Comparison of ENCODE assay signal across 26 mouse cellular contexts in the genomic region with DNA sequence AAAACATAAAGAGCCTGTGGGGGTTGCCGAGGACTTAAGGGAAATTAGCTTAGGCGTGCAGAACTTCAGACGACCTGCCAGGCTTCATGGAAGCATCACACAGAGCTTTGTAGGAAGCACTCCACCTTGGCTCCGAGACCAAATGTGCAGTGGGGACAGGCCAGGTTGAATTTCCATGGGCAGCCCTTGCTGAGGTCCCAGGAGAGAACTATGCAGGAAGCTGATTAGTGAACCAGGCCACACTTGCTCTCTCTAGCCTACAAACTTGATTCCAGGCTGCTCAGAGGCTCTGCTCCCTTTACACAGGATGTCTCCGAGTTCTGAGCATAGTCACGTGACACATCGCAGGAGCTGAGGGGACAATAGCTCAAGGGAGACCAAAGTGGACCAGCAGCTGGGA.
DNase-seq lines count a peak whose midpoint lies in the region; ATAC-seq and TF ChIP-seq lines count a peak whose summit lies in the region.
"Had no signal": no experiment of that assay in that cellular context is flagged by ENCODE, and none has a peak within 500 bp of the region (broad histone marks: within the 10 kb centered on the region; RNA-seq: fewer than 3 reads in every experiment).

No protein-coding gene starts in this region.

- H3K4me1 ChIP-seq in embryonic facial prominence, embryonic 14.5 days (ENCODE audit: control insufficient read depth, insufficient read depth, low read length), result no peaks in the 10 kb centered on the region
- H3K4me1 ChIP-seq in embryonic facial prominence, embryonic 10.5 days, result peaks cover 9% of the 10 kb centered on the region
- peaks cover 5% of the 10 kb centered on the region; the same call in 1 of the 2 replicates for H3K4me1 ChIP-seq in limb, embryonic 10.5 days
- H3K4me1 ChIP-seq in midbrain, embryonic 11.5 days (ENCODE audit: control insufficient read depth, insufficient read depth, low read length), result no peaks in the 10 kb centered on the region
- H3K4me1 ChIP-seq: forebrain, embryonic 12.5 days; heart, embryonic 12.5 days; limb, embryonic 15.5 days; midbrain, embryonic 13.5 days had no signal

- H3K79me3 ChIP-seq in C2C12 (ENCODE audit: low read depth), result no peaks in the 10 kb centered on the region

- DNase-seq in cerebellum, adult 11-12 months, result peak; percentile 39
- no peak for DNase-seq in cerebellum, postnatal 36 days
- peak; percentile 5 for DNase-seq in embryonic facial prominence, embryonic 14.5 days (ENCODE audit: low spot score)
- DNase-seq in embryonic facial prominence, embryonic 10.5 days (ENCODE audit: low spot score), result no peak
- DNase-seq in limb, embryonic 10.5 days (ENCODE audit: low spot score), result no peak
- no peak for DNase-seq in thymus, postnatal 25 days
- DNase-seq in midbrain, embryonic 11.5 days (ENCODE audit: low spot score, missing footprints), result no peak
- DNase-seq: adrenal gland, adult 2 months; cerebellum, adult 9-10 months; gastrocnemius, adult 2 months; heart, postnatal 10 days; kidney, adult 9 months; kidney, postnatal 25 days; lung, embryonic 14.5 days; right cerebral cortex, postnatal 4 days; thymus, adult 18-20 months; thymus, postnatal 4 days had no signal

- no peaks in the 10 kb centered on the region for H3K27me3 ChIP-seq in embryonic facial prominence, embryonic 14.5 days (replicated peaks; ENCODE audit: control insufficient read depth, insufficient read depth, low read length)
- H3K27me3 ChIP-seq in embryonic facial prominence, embryonic 10.5 days (replicated peaks; ENCODE audit: low read depth, poor library complexity, severe bottlenecking), result no peaks in the 10 kb centered on the region
- no peaks in the 10 kb centered on the region for H3K27me3 ChIP-seq in C2C12 (ENCODE audit: control insufficient read depth, insufficient read depth, insufficient read length)
- H3K27me3 ChIP-seq in limb, embryonic 10.5 days (ENCODE audit: low read depth, poor library complexity, severe bottlenecking), result no peaks in the 10 kb centered on the region
- no peaks in the 10 kb centered on the region for H3K27me3 ChIP-seq in midbrain, embryonic 11.5 days (ENCODE audit: control insufficient read depth, insufficient read depth, low read length)
- H3K27me3 ChIP-seq: forebrain, embryonic 12.5 days; heart, embryonic 12.5 days; limb, embryonic 15.5 days; midbrain, embryonic 13.5 days had no signal

- H3ac ChIP-seq in C2C12 (ENCODE audit: control insufficient read depth, insufficient read length, low read depth), result no peak overlapping the region

- 45% methylated on average over 7 of the region's 7 CpGs for WGBS in embryonic facial prominence, embryonic 14.5 days
- 68% methylated on average over 7 of the region's 7 CpGs for WGBS in embryonic facial prominence, embryonic 10.5 days
- WGBS in limb, embryonic 10.5 days, result 76% methylated on average over 7 of the region's 7 CpGs
- 78% methylated on average over 7 of the region's 7 CpGs for WGBS in midbrain, embryonic 11.5 days

- H3K4me2 ChIP-seq in embryonic facial prominence, embryonic 14.5 days (ENCODE audit: low read depth, low read length), result no peak overlapping the region
- H3K4me2 ChIP-seq in midbrain, embryonic 11.5 days, result no peak overlapping the region
- H3K4me2 ChIP-seq: forebrain, embryonic 12.5 days; heart, embryonic 12.5 days; limb, embryonic 15.5 days; lung, embryonic 14.5 days; midbrain, embryonic 13.5 days had no signal

- ATAC-seq in embryonic facial prominence, embryonic 14.5 days (ENCODE audit: low read depth), result no peak
- no peak for ATAC-seq in midbrain, embryonic 11.5 days (ENCODE audit: low FRiP score)
- ATAC-seq: hindbrain, postnatal 0 days; intestine, embryonic 16.5 days; midbrain, embryonic 13.5 days had no signal

- no peak overlapping the region for H3K9ac ChIP-seq in embryonic facial prominence, embryonic 14.5 days (ENCODE audit: low read depth, low read length)
- H3K9ac ChIP-seq in midbrain, embryonic 11.5 days (ENCODE audit: low read length), result no peak overlapping the region
- H3K9ac ChIP-seq: forebrain, embryonic 12.5 days; heart, embryonic 12.5 days; limb, embryonic 15.5 days; liver, embryonic 14.5 days; lung, embryonic 14.5 days; midbrain, embryonic 13.5 days had no signal

- TF ChIP-seq CTCF in C2C12 (IDR thresholded peaks at IDR 0.05; ENCODE audit: control insufficient read depth, insufficient read depth, insufficient read length), result no peak

- H3K36me3 ChIP-seq in embryonic facial prominence, embryonic 14.5 days (ENCODE audit: control insufficient read depth, insufficient read depth, low read length), result no peaks in the 10 kb centered on the region
- H3K36me3 ChIP-seq in embryonic facial prominence, embryonic 10.5 days (replicated peaks), result no peaks in the 10 kb centered on the region
- no peaks in the 10 kb centered on the region for H3K36me3 ChIP-seq in C2C12 (ENCODE audit: control insufficient read depth, insufficient read depth)
- H3K36me3 ChIP-seq in limb, embryonic 10.5 days, result no peaks in the 10 kb centered on the region
- H3K36me3 ChIP-seq in midbrain, embryonic 11.5 days (ENCODE audit: control insufficient read depth, insufficient read depth, low read length), result no peaks in the 10 kb centered on the region
- H3K36me3 ChIP-seq: forebrain, embryonic 12.5 days; heart, embryonic 12.5 days; hindbrain, embryonic 10.5 days; limb, embryonic 15.5 days; midbrain, embryonic 13.5 days had no signal

- no peak overlapping the region for H3K27ac ChIP-seq in embryonic facial prominence, embryonic 14.5 days (replicated peaks; ENCODE audit: low read depth, low read length)
- no peak overlapping the region for H3K27ac ChIP-seq in embryonic facial prominence, embryonic 10.5 days (replicated peaks)
- H3K27ac ChIP-seq in limb, embryonic 10.5 days, result 0 out of 2 replicates have a peak overlapping the region, but pooled peaks have one; percentile 36
- no peak overlapping the region for H3K27ac ChIP-seq in midbrain, embryonic 11.5 days (ENCODE audit: low read depth, low read length)
- H3K27ac ChIP-seq: forebrain, embryonic 12.5 days; gastrocnemius, adult 2 months; hindbrain, embryonic 10.5 days; hindbrain, postnatal 0 days; limb, embryonic 15.5 days; liver, embryonic 14.5 days; midbrain, embryonic 13.5 days had no signal

- no peak overlapping the region for H3K4me3 ChIP-seq in embryonic facial prominence, embryonic 14.5 days (ENCODE audit: low read depth, low read length)
- no peak overlapping the region for H3K4me3 ChIP-seq in embryonic facial prominence, embryonic 10.5 days
- H3K4me3 ChIP-seq in C2C12 (ENCODE audit: insufficient read depth, poor library complexity, severe bottlenecking), result no peak overlapping the region
- H3K4me3 ChIP-seq in limb, embryonic 10.5 days, result no peak overlapping the region
- no peak overlapping the region for H3K4me3 ChIP-seq in midbrain, embryonic 11.5 days (ENCODE audit: low read depth, low read length)
- H3K4me3 ChIP-seq: forebrain, embryonic 12.5 days; gastrocnemius, adult 2 months; heart, embryonic 12.5 days; hindbrain, embryonic 10.5 days; limb, embryonic 15.5 days; midbrain, embryonic 13.5 days had no signal

- H3K9me3 ChIP-seq in embryonic facial prominence, embryonic 14.5 days (ENCODE audit: control insufficient read depth, low read length), result peaks cover 3% of the 10 kb centered on the region; the same call in 1 of the 2 replicates
- peaks cover 6% of the 10 kb centered on the region; the same call in 1 of the 2 replicates for H3K9me3 ChIP-seq in embryonic facial prominence, embryonic 10.5 days
- no peaks in the 10 kb centered on the region for H3K9me3 ChIP-seq in limb, embryonic 10.5 days (replicated peaks)
- no peaks in the 10 kb centered on the region for H3K9me3 ChIP-seq in midbrain, embryonic 11.5 days (ENCODE audit: control insufficient read depth, low read length)
- H3K9me3 ChIP-seq: forebrain, embryonic 12.5 days; limb, embryonic 15.5 days; midbrain, embryonic 13.5 days had no signal

- H3K79me2 ChIP-seq in C2C12 (ENCODE audit: control insufficient read depth, insufficient read depth), result no peaks in the 10 kb centered on the region

TF ChIP-seq in C2C12, 6 proteins besides CTCF, POLR2A, EP300 and RAD21:
- no peak for TF ChIP-seq MYOG (IDR thresholded peaks at IDR 0.05; ENCODE audit: control insufficient read depth, extremely low read depth, insufficient read length)
- no peak for TF ChIP-seq MYOD1 (IDR thresholded peaks at IDR 0.05; ENCODE audit: control insufficient read depth, insufficient read length, low read depth)
- peak; percentile 20 for TF ChIP-seq USF1 (IDR thresholded peaks at IDR 0.05; ENCODE audit: low read depth)
- TF ChIP-seq MAX (IDR thresholded peaks at IDR 0.05), result no peak
- no peak for TF ChIP-seq CEBPB (IDR thresholded peaks at IDR 0.05; ENCODE audit: low read depth)
TF ChIP-seq in C2C12: peak in this region for 1.

Comparison
In these comparisons a context has a peak if more than half of its experiments do, and no peak if none do; other contexts are left out.
1. DNase-seq: peak in cerebellum, adult 11-12 months (single experiment) and embryonic facial prominence, embryonic 14.5 days (single experiment); none in cerebellum, postnatal 36 days (0 of 2), embryonic facial prominence, embryonic 10.5 days (single experiment), limb, embryonic 10.5 days (single experiment), thymus, postnatal 25 days (single experiment) and midbrain, embryonic 11.5 days (single experiment).